16 mouse cellular contexts compared by ENCODE assay signal in genomic region chr14:47220231-47221025, GRCm38 (mm10).
"Had no signal": no experiment of that assay in that cellular context is flagged by ENCODE, and none has a peak within 500 bp of the region (broad histone marks: within the 10 kb centered on the region; RNA-seq: fewer than 3 reads in every experiment).

No protein-coding gene starts in this region.

- H3K4me3 ChIP-seq: liver, embryonic 12.5 days; midbrain, embryonic 10.5 days; midbrain, embryonic 12.5 days; myocyte; neural tube, embryonic 13.5 days; neural tube, embryonic 15.5 days; stomach, embryonic 15.5 days had no signal

- H3K27me3 ChIP-seq: liver, embryonic 12.5 days; midbrain, embryonic 12.5 days; neural tube, embryonic 13.5 days; neural tube, embryonic 15.5 days; stomach, embryonic 15.5 days had no signal

- H3K9ac ChIP-seq: liver, embryonic 12.5 days; liver, embryonic 14.5 days; lung, embryonic 14.5 days; midbrain, embryonic 12.5 days; neural tube, embryonic 13.5 days; neural tube, embryonic 15.5 days; stomach, embryonic 15.5 days had no signal

- H3K36me3 ChIP-seq: liver, embryonic 12.5 days; midbrain, embryonic 10.5 days; midbrain, embryonic 12.5 days; neural tube, embryonic 13.5 days; neural tube, embryonic 15.5 days; stomach, embryonic 15.5 days had no signal

- H3K9me3 ChIP-seq: liver, embryonic 12.5 days; midbrain, embryonic 10.5 days; midbrain, embryonic 12.5 days; neural tube, embryonic 13.5 days; neural tube, embryonic 15.5 days; stomach, embryonic 15.5 days had no signal

- ATAC-seq: liver, embryonic 12.5 days; midbrain, embryonic 16.5 days had no signal

- H3K4me2 ChIP-seq: liver, embryonic 12.5 days; lung, embryonic 14.5 days; midbrain, embryonic 12.5 days; neural tube, embryonic 13.5 days; neural tube, embryonic 15.5 days; stomach, embryonic 15.5 days had no signal

- H3K4me1 ChIP-seq: midbrain, embryonic 10.5 days; midbrain, embryonic 12.5 days; neural tube, embryonic 13.5 days; neural tube, embryonic 15.5 days; stomach, embryonic 15.5 days had no signal

- DNase-seq: lung, adult 18-20 months; lung, embryonic 14.5 days; lung, postnatal 10 days; lung, postnatal 4 days; midbrain, embryonic 14.5 days; right cerebral cortex, postnatal 14 days had no signal

- H3K27ac ChIP-seq: liver, embryonic 12.5 days; liver, embryonic 14.5 days; midbrain, embryonic 10.5 days; midbrain, embryonic 12.5 days; neural tube, embryonic 13.5 days; neural tube, embryonic 15.5 days; stomach, embryonic 15.5 days; stomach, postnatal 0 days had no signal
